17 mouse cellular contexts compared by ENCODE assay signal in the genomic region with DNA sequence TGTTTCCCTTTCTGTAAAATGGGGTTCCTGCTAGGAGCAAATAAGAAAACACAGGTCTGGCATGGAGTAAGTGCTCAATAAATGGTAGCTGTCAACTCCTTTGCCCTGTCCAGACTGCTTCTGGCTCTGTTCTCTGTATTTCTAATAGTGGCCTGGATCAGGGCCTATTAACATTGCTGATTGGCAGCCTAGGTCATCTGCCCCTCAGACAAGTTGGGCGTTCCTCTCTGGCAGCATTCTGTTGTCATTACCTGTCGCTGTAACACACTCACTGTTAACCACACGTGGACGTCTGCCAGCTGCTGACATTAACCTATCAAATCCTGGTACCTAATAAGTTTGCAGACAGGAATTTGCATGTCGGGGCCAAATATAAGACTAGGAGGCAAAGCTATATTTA. TPM values are rescaled to one million over a fixed set of nuclear protein-coding genes. Genes with fewer than 3 reads are reported as not detected.
"Had no signal": no experiment of that assay in that cellular context is flagged by ENCODE, and none has a peak within 500 bp of the region (broad histone marks: within the 10 kb centered on the region; RNA-seq: fewer than 3 reads in every experiment).

No protein-coding gene starts in this region.

- H3K27ac ChIP-seq: kidney, postnatal 0 days; limb, embryonic 15.5 days; liver, embryonic 15.5 days; midbrain, embryonic 15.5 days; neural tube, embryonic 12.5 days; stomach, embryonic 15.5 days had no signal

- H3K9me3 ChIP-seq: limb, embryonic 15.5 days; liver, embryonic 15.5 days; megakaryocyte, embryonic 14.5 days; midbrain, embryonic 15.5 days; neural tube, embryonic 12.5 days; stomach, embryonic 15.5 days had no signal

- H3K4me3 ChIP-seq: limb, embryonic 15.5 days; liver, embryonic 15.5 days; megakaryocyte, embryonic 14.5 days; midbrain, embryonic 15.5 days; neural tube, embryonic 12.5 days; stomach, embryonic 15.5 days had no signal

- H3K36me3 ChIP-seq: limb, embryonic 15.5 days; liver, embryonic 15.5 days; midbrain, embryonic 15.5 days; neural tube, embryonic 12.5 days; stomach, embryonic 15.5 days had no signal

- DNase-seq: kidney, postnatal 36 days; layer of hippocampus, adult 9-11 months; layer of hippocampus, postnatal 36 days; lung, postnatal 10 days; lung, postnatal 4 days; thymus, postnatal 36 days had no signal

- H3K9ac ChIP-seq: limb, embryonic 15.5 days; liver, embryonic 15.5 days; lung, embryonic 14.5 days; midbrain, embryonic 15.5 days; neural tube, embryonic 12.5 days; stomach, embryonic 15.5 days had no signal

- H3K4me2 ChIP-seq: limb, embryonic 15.5 days; liver, embryonic 15.5 days; lung, embryonic 14.5 days; midbrain, embryonic 11.5 days; midbrain, embryonic 15.5 days; neural tube, embryonic 12.5 days; stomach, embryonic 15.5 days had no signal

- H3K27me3 ChIP-seq: neural tube, embryonic 12.5 days; stomach, embryonic 15.5 days had no signal

- H3K4me1 ChIP-seq: liver, embryonic 15.5 days; megakaryocyte, embryonic 14.5 days; midbrain, embryonic 15.5 days; neural tube, embryonic 12.5 days; stomach, embryonic 15.5 days had no signal

- ATAC-seq: midbrain, embryonic 15.5 days had no signal

RNA-seq across cellular contexts. Expression of a gene that starts 31.8 kb away (rescaled TPM):
- total RNA-seq: neutrophil, adult 5-6 weeks had no signal
- polyA plus RNA-seq: thymus, postnatal 0 days had no signal
